24 mouse cellular contexts compared by ENCODE assay signal in genomic region chr6:35294964-35295363, GRCm38 (mm10). TPM values are rescaled to one million over a fixed set of nuclear protein-coding genes. Genes with fewer than 3 reads are reported as not detected.
DNase-seq lines count a peak whose midpoint lies in the region; ATAC-seq and TF ChIP-seq lines count a peak whose summit lies in the region.
"Had no signal": no experiment of that assay in that cellular context is flagged by ENCODE, and none has a peak within 500 bp of the region (broad histone marks: within the 10 kb centered on the region; RNA-seq: fewer than 3 reads in every experiment).

No protein-coding gene starts in this region.

- no peaks in the 10 kb centered on the region for H3K9me3 ChIP-seq in hindbrain, embryonic 14.5 days (ENCODE audit: control insufficient read depth, low read length)
- no peaks in the 10 kb centered on the region for H3K9me3 ChIP-seq in hindbrain, embryonic 10.5 days
- no peaks in the 10 kb centered on the region for H3K9me3 ChIP-seq in midbrain, postnatal 0 days (ENCODE audit: low read length)
- no peaks in the 10 kb centered on the region for H3K9me3 ChIP-seq in midbrain, embryonic 11.5 days (ENCODE audit: control insufficient read depth, low read length)
- H3K9me3 ChIP-seq: embryonic facial prominence, embryonic 10.5 days; forebrain, embryonic 13.5 days; heart, embryonic 13.5 days; hindbrain, embryonic 15.5 days had no signal

- TF ChIP-seq CTCF in midbrain, postnatal 0 days (IDR thresholded peaks at IDR 0.05), result no peak
- TF ChIP-seq CTCF in brain, embryonic 14.5 days (IDR thresholded peaks at IDR 0.05; ENCODE audit: borderline replicate concordance, extremely low read depth, insufficient read depth, insufficient read length), result no peak

- no peak for DNase-seq in hindbrain, embryonic 14.5 days (ENCODE audit: low spot score)
- no peak for DNase-seq in hindbrain, embryonic 10.5 days (ENCODE audit: low spot score)
- peak; percentile 11 for DNase-seq in midbrain, postnatal 0 days (ENCODE audit: low spot score)
- DNase-seq in midbrain, embryonic 11.5 days (ENCODE audit: low spot score, missing footprints), result no peak
- DNase-seq in brain, embryonic 14.5 days (ENCODE audit: low read depth), result peak; percentile 23
- DNase-seq in telencephalon, adult 2 months (ENCODE audit: low read depth, low spot score), result peak; percentile 26
- DNase-seq in adrenal gland, postnatal 14 days, result no peak
- DNase-seq: adrenal gland, adult 2 months; adrenal gland, postnatal 36 days; cerebellum, adult 11-12 months; cerebellum, adult 9-10 months; cerebellum, postnatal 25 days; forebrain, postnatal 0 days; gastrocnemius, postnatal 36 days; heart, adult 11 months; heart, postnatal 36 days had no signal

- ATAC-seq in hindbrain, embryonic 14.5 days (ENCODE audit: low FRiP score), result peak; percentile 51
- no peak for ATAC-seq in midbrain, postnatal 0 days (ENCODE audit: low FRiP score)
- no peak for ATAC-seq in midbrain, embryonic 11.5 days (ENCODE audit: low FRiP score)
- ATAC-seq: activated CD4-positive, CD25-positive, alpha-beta regulatory T cell, adult 4 months; forebrain, embryonic 13.5 days; forebrain, postnatal 0 days; Patski had no signal

- H3K36me3 ChIP-seq in hindbrain, embryonic 14.5 days (replicated peaks; ENCODE audit: control insufficient read depth, insufficient read depth), result no peaks in the 10 kb centered on the region
- no peaks in the 10 kb centered on the region for H3K36me3 ChIP-seq in hindbrain, embryonic 10.5 days
- no peaks in the 10 kb centered on the region for H3K36me3 ChIP-seq in midbrain, postnatal 0 days (ENCODE audit: insufficient read depth, low read length)
- no peaks in the 10 kb centered on the region for H3K36me3 ChIP-seq in midbrain, embryonic 11.5 days (ENCODE audit: control insufficient read depth, insufficient read depth, low read length)
- H3K36me3 ChIP-seq: embryonic facial prominence, embryonic 10.5 days; heart, embryonic 13.5 days; hindbrain, embryonic 15.5 days had no signal

- H3K9ac ChIP-seq in hindbrain, embryonic 14.5 days, result no peak overlapping the region
- no peak overlapping the region for H3K9ac ChIP-seq in midbrain, postnatal 0 days (replicated peaks; ENCODE audit: low read length, poor library complexity, severe bottlenecking)
- H3K9ac ChIP-seq in midbrain, embryonic 11.5 days (ENCODE audit: low read length), result no peak overlapping the region
- H3K9ac ChIP-seq: forebrain, embryonic 13.5 days; forebrain, postnatal 0 days; heart, embryonic 13.5 days; hindbrain, embryonic 15.5 days had no signal

- H3K4me2 ChIP-seq in hindbrain, embryonic 14.5 days (replicated peaks), result no peak overlapping the region
- no peak overlapping the region for H3K4me2 ChIP-seq in midbrain, postnatal 0 days (ENCODE audit: low read depth, low read length, poor library complexity, severe bottlenecking)
- no peak overlapping the region for H3K4me2 ChIP-seq in midbrain, embryonic 11.5 days
- H3K4me2 ChIP-seq: forebrain, embryonic 13.5 days; heart, embryonic 13.5 days; hindbrain, embryonic 15.5 days had no signal

- H3K27me3 ChIP-seq in hindbrain, embryonic 14.5 days (ENCODE audit: control insufficient read depth, insufficient read depth, low read length), result no peaks in the 10 kb centered on the region
- H3K27me3 ChIP-seq in hindbrain, embryonic 10.5 days (ENCODE audit: insufficient read depth, poor library complexity, severe bottlenecking), result no peaks in the 10 kb centered on the region
- H3K27me3 ChIP-seq in midbrain, postnatal 0 days (ENCODE audit: insufficient read depth, low read length), result no peaks in the 10 kb centered on the region
- no peaks in the 10 kb centered on the region for H3K27me3 ChIP-seq in midbrain, embryonic 11.5 days (ENCODE audit: control insufficient read depth, insufficient read depth, low read length)
- H3K27me3 ChIP-seq: CH12.LX; forebrain, embryonic 13.5 days; heart, embryonic 13.5 days; hindbrain, embryonic 15.5 days; Patski had no signal

- TF ChIP-seq POLR2A in brain, embryonic 14.5 days (IDR thresholded peaks at IDR 0.05; ENCODE audit: borderline replicate concordance, extremely low read depth, insufficient read depth, insufficient read length, poor library complexity, severe bottlenecking), result no peak

- H3K27ac ChIP-seq in hindbrain, embryonic 14.5 days, result no peak overlapping the region
- H3K27ac ChIP-seq in hindbrain, embryonic 10.5 days, result no peak overlapping the region
- H3K27ac ChIP-seq in midbrain, postnatal 0 days (ENCODE audit: low read depth, low read length), result no peak overlapping the region
- no peak overlapping the region for H3K27ac ChIP-seq in midbrain, embryonic 11.5 days (ENCODE audit: low read depth, low read length)
- H3K27ac ChIP-seq: embryonic facial prominence, embryonic 10.5 days; forebrain, embryonic 13.5 days; heart, embryonic 13.5 days; hindbrain, embryonic 15.5 days had no signal

- no peak overlapping the region for H3K4me3 ChIP-seq in hindbrain, embryonic 14.5 days (replicated peaks; ENCODE audit: low read length)
- no peak overlapping the region for H3K4me3 ChIP-seq in hindbrain, embryonic 10.5 days
- H3K4me3 ChIP-seq in midbrain, postnatal 0 days (ENCODE audit: low read depth, low read length), result no peak overlapping the region
- H3K4me3 ChIP-seq in midbrain, embryonic 11.5 days (ENCODE audit: low read depth, low read length), result no peak overlapping the region
- H3K4me3 ChIP-seq: embryonic facial prominence, embryonic 10.5 days; forebrain, embryonic 13.5 days; heart, embryonic 13.5 days; hindbrain, embryonic 15.5 days had no signal

- H3K4me1 ChIP-seq in hindbrain, embryonic 14.5 days (replicated peaks; ENCODE audit: control insufficient read depth, insufficient read depth, low read length), result 0 out of 2 replicates have a peak, but pooled peaks cover 4% of the 10 kb centered on the region
- H3K4me1 ChIP-seq in hindbrain, embryonic 10.5 days (replicated peaks), result no peaks in the 10 kb centered on the region; the same call in 1 of the 2 replicates
- H3K4me1 ChIP-seq in midbrain, postnatal 0 days (ENCODE audit: insufficient read depth, low read length), result no peaks in the 10 kb centered on the region
- H3K4me1 ChIP-seq in midbrain, embryonic 11.5 days (ENCODE audit: control insufficient read depth, insufficient read depth, low read length), result no peaks in the 10 kb centered on the region
- H3K4me1 ChIP-seq: forebrain, embryonic 13.5 days had no signal

- WGBS in hindbrain, embryonic 14.5 days, result 62% methylated on average over 2 of the region's 2 CpGs
- WGBS in hindbrain, embryonic 10.5 days, result 95% methylated on average over 2 of the region's 2 CpGs
- WGBS in midbrain, postnatal 0 days, result 72% methylated on average over 2 of the region's 2 CpGs
- 92% methylated on average over 2 of the region's 2 CpGs for WGBS in midbrain, embryonic 11.5 days

RNA-seq across cellular contexts. Expression of gene Slc13a4, which starts 13.0 kb away (rescaled TPM):
- 7.5 and 7.8 TPM in 2 replicates for polyA plus RNA-seq in hindbrain, embryonic 14.5 days (2014; fragmentation: Nextera tagmentation; extraction: Ambion mirVana)
- polyA plus RNA-seq in hindbrain, embryonic 10.5 days (2016; fragmentation: Nextera tagmentation; extraction: Ambion mirVana), result 0.56 and 0.72 TPM in 2 replicates
- total RNA-seq in midbrain, postnatal 0 days (2014; rRNA removed), result 17.2 and 19.6 TPM in 2 replicates
- 13.6 and 14.3 TPM in 2 replicates for polyA plus RNA-seq in midbrain, postnatal 0 days (2015; fragmentation: Nextera tagmentation; extraction: Ambion mirVana)
- 0.19 and 0.29 TPM in 2 replicates for polyA plus RNA-seq in midbrain, embryonic 11.5 days (2014; fragmentation: Nextera tagmentation; extraction: Ambion mirVana)
- polyA plus RNA-seq in brain, embryonic 14.5 days (2012; rRNA removed), result 2.1 and 3.8 TPM in 2 replicates
- 0.37 and 0.56 TPM in 2 replicates for total RNA-seq in adrenal gland, postnatal 14 days (2021)
- total RNA-seq: CH12.LX; gastrocnemius, adult 8-10 months had no signal
- polyA plus RNA-seq: Patski had no signal

RNA-seq across cellular contexts. Expression of gene Fam180a, which starts 31.0 kb away (rescaled TPM):
- 0.93 and 1.1 TPM in 2 replicates for polyA plus RNA-seq in hindbrain, embryonic 14.5 days (2014; fragmentation: Nextera tagmentation; extraction: Ambion mirVana)
- not detected in 2 replicates for polyA plus RNA-seq in hindbrain, embryonic 10.5 days (2016; fragmentation: Nextera tagmentation; extraction: Ambion mirVana)
- total RNA-seq in midbrain, postnatal 0 days (2014; rRNA removed), result 4.2 and 7.3 TPM in 2 replicates
- 4.6 and 5.6 TPM in 2 replicates for polyA plus RNA-seq in midbrain, postnatal 0 days (2015; fragmentation: Nextera tagmentation; extraction: Ambion mirVana)
- polyA plus RNA-seq in midbrain, embryonic 11.5 days (2014; fragmentation: Nextera tagmentation; extraction: Ambion mirVana), result not detected in 2 replicates
- polyA plus RNA-seq in brain, embryonic 14.5 days (2012; rRNA removed), result 0.11 and 0.16 TPM in 2 replicates
- total RNA-seq in adrenal gland, postnatal 14 days (2021), result 2.6 and 3.0 TPM in 2 replicates
- total RNA-seq: CH12.LX had no signal
- polyA plus RNA-seq: activated CD4-positive, CD25-positive, alpha-beta regulatory T cell, adult 4 months; embryonic facial prominence, embryonic 10.5 days; forebrain, embryonic 13.5 days; Patski had no signal

Comparison
In these comparisons a context has a peak if more than half of its experiments do, and no peak if none do; other contexts are left out.
1. DNase-seq: peak in midbrain, postnatal 0 days (single experiment), brain, embryonic 14.5 days (single experiment) and telencephalon, adult 2 months (single experiment); none in hindbrain, embryonic 14.5 days (single experiment), hindbrain, embryonic 10.5 days (single experiment), midbrain, embryonic 11.5 days (single experiment) and adrenal gland, postnatal 14 days (single experiment).